Mouse (Mus musculus): ENCODE data around the gene Amz1. TPM values are rescaled to one million over a fixed set of nuclear protein-coding genes. Genes with fewer than 3 reads are reported as not detected.

The Amz1 gene
- total and polyA plus RNA-seq, 2 experiments: 0.46 to 0.93 TPM

DNA sequence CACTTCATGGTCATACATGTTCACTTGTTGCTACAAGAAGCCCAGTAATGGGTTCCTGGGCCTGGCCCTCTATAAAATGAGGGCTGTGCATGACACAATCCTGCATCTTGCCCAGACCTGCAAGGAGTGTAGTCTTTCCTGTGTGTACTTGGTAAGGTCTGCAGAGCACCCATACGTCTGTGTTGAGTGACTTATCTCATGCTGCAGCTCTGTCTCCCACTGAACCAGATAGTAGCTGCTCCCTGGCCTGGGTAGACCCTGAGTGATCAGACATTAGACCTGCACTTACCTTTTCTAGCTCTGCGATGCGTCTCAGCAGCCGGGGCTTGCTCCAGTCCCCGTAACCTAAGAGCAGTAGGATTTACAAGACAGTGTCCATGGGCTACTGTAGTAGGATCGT is 41.8 kb upstream of the Amz1 start:
- H3K9ac ChIP-seq (ENCODE audit: low read depth, low read length): no peak overlapping the region
- WGBS: 94% methylated on average over 6 of the region's 6 CpGs
- no peaks in the 10 kb centered on the region for H3K79me2 ChIP-seq (ENCODE audit: control insufficient read depth, insufficient read depth, low read length)
- H3K27me3 ChIP-seq (ENCODE audit: control insufficient read depth, insufficient read depth, low read length): no peaks in the 10 kb centered on the region
- DNase-seq (ENCODE audit: extremely low read depth, low read depth, low spot score): no peak
- H3K4me3 ChIP-seq (ENCODE audit: insufficient read depth, low read depth, low read length): no peak overlapping the region
- H3K36me3 ChIP-seq (ENCODE audit: control insufficient read depth, insufficient read depth, low read length): no peaks in the 10 kb centered on the region; the same call in 1 of the 2 replicates
- TF ChIP-seq POLR2A (IDR thresholded peaks at IDR 0.05; ENCODE audit: extremely low read depth, insufficient read depth, low read length): no peak
- TF ChIP-seq CTCF (IDR thresholded peaks at IDR 0.05; ENCODE audit: low read depth, low read length): no peak
- no peaks in the 10 kb centered on the region for H3K4me1 ChIP-seq (ENCODE audit: control insufficient read depth, insufficient read depth, low read length)
- no peak overlapping the region for H3K27ac ChIP-seq (replicated peaks; ENCODE audit: insufficient read depth, low read depth, low read length)

- no peak overlapping the region for H3K9ac ChIP-seq (ENCODE audit: low read depth, low read length)
- 79% methylated on average over 16 of the region's 16 CpGs for WGBS
- no peak for DNase-seq (ENCODE audit: extremely low read depth, low read depth, low spot score)
- no peaks in the 10 kb centered on the region for H3K4me1 ChIP-seq (ENCODE audit: control insufficient read depth, insufficient read depth, low read length)
- H3K27ac ChIP-seq (replicated peaks; ENCODE audit: insufficient read depth, low read depth, low read length): no peak overlapping the region
- H3K4me3 ChIP-seq (ENCODE audit: insufficient read depth, low read depth, low read length): no peak overlapping the region
- H3K79me2 ChIP-seq (ENCODE audit: control insufficient read depth, insufficient read depth, low read length): no peaks in the 10 kb centered on the region
- no peaks in the 10 kb centered on the region for H3K27me3 ChIP-seq (ENCODE audit: control insufficient read depth, insufficient read depth, low read length)
- TF ChIP-seq CTCF (IDR thresholded peaks at IDR 0.05; ENCODE audit: low read depth, low read length): peak; percentile 83
- no peak for TF ChIP-seq POLR2A (IDR thresholded peaks at IDR 0.05; ENCODE audit: extremely low read depth, insufficient read depth, low read length)
- peaks cover 2% of the 10 kb centered on the region; the same call in 1 of the 2 replicates for H3K36me3 ChIP-seq (ENCODE audit: control insufficient read depth, insufficient read depth, low read length)
Measured at GRCm38 (mm10) chr5:140684343-140685148, 39.4 kb upstream of the Amz1 start.

GRCm38 (mm10) chr5:140688434-140688833 is 35.5 kb upstream of the Amz1 start:
- no peaks in the 10 kb centered on the region for H3K27me3 ChIP-seq (ENCODE audit: control insufficient read depth, insufficient read depth, low read length)
- WGBS: 95% methylated on average over 3 of the region's 3 CpGs
- TF ChIP-seq CTCF (IDR thresholded peaks at IDR 0.05; ENCODE audit: low read depth, low read length) (no peak), POLR2A (IDR thresholded peaks at IDR 0.05; ENCODE audit: extremely low read depth, insufficient read depth, low read length) (no peak)
- no peak overlapping the region for H3K27ac ChIP-seq (replicated peaks; ENCODE audit: insufficient read depth, low read depth, low read length)
- no peaks in the 10 kb centered on the region for H3K4me1 ChIP-seq (ENCODE audit: control insufficient read depth, insufficient read depth, low read length)
- H3K79me2 ChIP-seq (ENCODE audit: control insufficient read depth, insufficient read depth, low read length): no peaks in the 10 kb centered on the region
- H3K36me3 ChIP-seq (ENCODE audit: control insufficient read depth, insufficient read depth, low read length): peaks cover 2% of the 10 kb centered on the region; the same call in 1 of the 2 replicates
- no peak overlapping the region for H3K4me3 ChIP-seq (ENCODE audit: insufficient read depth, low read depth, low read length)
- DNase-seq (ENCODE audit: extremely low read depth, low read depth, low spot score): no peak
- no peak overlapping the region for H3K9ac ChIP-seq (ENCODE audit: low read depth, low read length)

DNA sequence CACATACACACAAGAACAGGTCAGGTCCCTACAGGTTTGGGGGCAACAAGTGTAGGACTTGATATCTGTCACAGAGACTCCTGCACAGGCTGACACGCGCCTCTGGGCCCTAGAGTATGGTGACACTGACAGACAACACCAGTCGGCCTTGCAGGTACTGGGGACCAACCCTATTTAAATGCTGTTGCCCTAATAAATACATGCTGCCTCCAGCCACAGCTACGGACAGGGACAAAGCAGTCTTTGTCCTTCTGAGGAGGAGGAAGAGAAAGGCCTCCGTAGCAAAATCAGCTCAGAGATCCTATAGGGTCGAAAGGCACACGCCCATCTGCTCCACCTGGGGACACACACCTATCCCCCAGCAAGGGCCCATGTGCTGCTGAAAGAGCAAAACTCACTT is 27.9 kb upstream of the Amz1 start:
- DNase-seq (ENCODE audit: extremely low read depth, low read depth, low spot score): no peak
- 94% methylated on average over 7 of the region's 7 CpGs for WGBS
- H3K4me1 ChIP-seq (ENCODE audit: control insufficient read depth, insufficient read depth, low read length): no peaks in the 10 kb centered on the region
- H3K9ac ChIP-seq (ENCODE audit: low read depth, low read length): no peak overlapping the region
- H3K79me2 ChIP-seq (ENCODE audit: control insufficient read depth, insufficient read depth, low read length): no peaks in the 10 kb centered on the region
- no peak for TF ChIP-seq CTCF (IDR thresholded peaks at IDR 0.05; ENCODE audit: low read depth, low read length)
- no peak for TF ChIP-seq POLR2A (IDR thresholded peaks at IDR 0.05; ENCODE audit: extremely low read depth, insufficient read depth, low read length)
- H3K27ac ChIP-seq (replicated peaks; ENCODE audit: insufficient read depth, low read depth, low read length): no peak overlapping the region
- H3K4me3 ChIP-seq (ENCODE audit: insufficient read depth, low read depth, low read length): no peak overlapping the region
- no peaks in the 10 kb centered on the region for H3K36me3 ChIP-seq (ENCODE audit: control insufficient read depth, insufficient read depth, low read length)
- no peaks in the 10 kb centered on the region for H3K27me3 ChIP-seq (ENCODE audit: control insufficient read depth, insufficient read depth, low read length)

GRCm38 (mm10) chr5:140699776-140700175 is 24.2 kb upstream of the Amz1 start:
- Histone ChIP-seq H3K9ac (ENCODE audit: low read depth, low read length) (no peak overlapping the region), H3K27me3 (ENCODE audit: control insufficient read depth, insufficient read depth, low read length) (no peaks in the 10 kb centered on the region), H3K27ac (replicated peaks; ENCODE audit: insufficient read depth, low read depth, low read length) (no peak overlapping the region), H3K79me2 (ENCODE audit: control insufficient read depth, insufficient read depth, low read length) (no peaks in the 10 kb centered on the region), H3K36me3 (ENCODE audit: control insufficient read depth, insufficient read depth, low read length) (no peaks in the 10 kb centered on the region), H3K4me1 (ENCODE audit: control insufficient read depth, insufficient read depth, low read length) (peaks cover 4% of the 10 kb centered on the region; the same call in 1 of the 2 replicates), H3K4me3 (ENCODE audit: insufficient read depth, low read depth, low read length) (no peak overlapping the region)
- TF ChIP-seq CTCF (IDR thresholded peaks at IDR 0.05; ENCODE audit: low read depth, low read length) (no peak), POLR2A (IDR thresholded peaks at IDR 0.05; ENCODE audit: extremely low read depth, insufficient read depth, low read length) (no peak)
- no peak for DNase-seq (ENCODE audit: extremely low read depth, low read depth, low spot score)
- WGBS: 24% methylated on average over 9 of the region's 9 CpGs

GRCm38 (mm10) chr5:140701661-140702060 is 22.3 kb upstream of the Amz1 start:
- Histone ChIP-seq H3K9ac (ENCODE audit: low read depth, low read length) (peak overlapping the region; percentile 79), H3K79me2 (ENCODE audit: control insufficient read depth, insufficient read depth, low read length) (no peaks in the 10 kb centered on the region), H3K4me1 (ENCODE audit: control insufficient read depth, insufficient read depth, low read length) (peaks cover 12% of the 10 kb centered on the region), H3K27me3 (ENCODE audit: control insufficient read depth, insufficient read depth, low read length) (no peaks in the 10 kb centered on the region), H3K4me3 (ENCODE audit: insufficient read depth, low read depth, low read length) (peak overlapping the region; percentile 83), H3K27ac (replicated peaks; ENCODE audit: insufficient read depth, low read depth, low read length) (peak overlapping the region; percentile 22; the same call in 1 of the 2 replicates), H3K36me3 (ENCODE audit: control insufficient read depth, insufficient read depth, low read length) (no peaks in the 10 kb centered on the region)
- 1% methylated on average over 25 of the region's 25 CpGs for WGBS
- TF ChIP-seq CTCF (IDR thresholded peaks at IDR 0.05; ENCODE audit: low read depth, low read length): no peak
- TF ChIP-seq POLR2A (IDR thresholded peaks at IDR 0.05; ENCODE audit: extremely low read depth, insufficient read depth, low read length): no peak
- DNase-seq (ENCODE audit: extremely low read depth, low read depth, low spot score): no peak
